Mouse (Mus musculus) midbrain, postnatal 0 days (tissue): ENCODE results near the gene Cdon. TPM values are rescaled to one million over a fixed set of nuclear protein-coding genes. Genes with fewer than 3 reads are reported as not detected.

Experiments used
- ATAC-seq: fragments of 200-750 bp; cut with Nextera tagmentation; 2 replicates; pipeline ENCODE4 v1.8.0; 2017; ENCODE audit warnings: moderate number of reproducible peaks, mild to moderate bottlenecking, moderate TSS enrichment, moderate library complexity; ENCODE audit not compliant: low FRiP score
- DNase-seq: peaks from one replicate; pipeline ENCODE4 v3.0.0-alpha.2; 2015; ENCODE audit warnings: low spot score
- H3K27ac ChIP-seq: fragments of 300-500 bp; sonication (generic); 2 replicates; pipeline ENCODE4 v1.5.1; 2014; ENCODE audit warnings: low read depth, mild to moderate bottlenecking, low read length, mixed read lengths
- H3K27me3 ChIP-seq: fragments of 300-500 bp; sonication (generic); 2 replicates; pipeline ENCODE4 v1.6.1; 2014; ENCODE audit warnings: low read length, control low read depth, mixed read lengths; ENCODE audit not compliant: insufficient read depth
- H3K36me3 ChIP-seq: fragments of 300-500 bp; sonication (generic); 2 replicates; pipeline ENCODE4 v1.6.1; 2014; ENCODE audit warnings: low read length, control low read depth, mixed read lengths; ENCODE audit not compliant: insufficient read depth
- H3K4me1 ChIP-seq: fragments of 300-500 bp; sonication (generic); 2 replicates; pipeline ENCODE4 v1.6.1; 2014; ENCODE audit warnings: mild to moderate bottlenecking, control low read depth, antibody characterized with exemption, low read length, mixed read lengths; ENCODE audit not compliant: insufficient read depth
- H3K4me2 ChIP-seq: fragments of 300-500 bp; sonication (generic); 2 replicates; pipeline ENCODE4 v1.6.1; 2014; ENCODE audit warnings: low read depth, mild to moderate bottlenecking, low read length, mixed read lengths; ENCODE audit not compliant: poor library complexity, severe bottlenecking
- H3K4me3 ChIP-seq: fragments of 300-500 bp; sonication (generic); 2 replicates; pipeline ENCODE4 v1.5.1; 2014; ENCODE audit warnings: low read depth, mild to moderate bottlenecking, low read length, moderate library complexity
- H3K9ac ChIP-seq: fragments of 300-500 bp; sonication (generic); replicated peaks from 2 replicates; pipeline ENCODE4 v1.6.1; 2014; ENCODE audit warnings: mild to moderate bottlenecking, low read length, moderate library complexity, mixed read lengths; ENCODE audit not compliant: poor library complexity, severe bottlenecking
- H3K9me3 ChIP-seq: fragments of 300-500 bp; sonication (generic); 2 replicates; pipeline ENCODE4 v1.6.1; 2016; ENCODE audit warnings: low read length, control low read depth
- CTCF ChIP-seq: IDR thresholded peaks from 2 replicates; pipeline ENCODE4 v1.5.1; 2016; ENCODE audit warnings: antibody characterized with exemption, mild to moderate bottlenecking
- WGBS: fragments of 180-500 bp; shearing (Covaris S2); extraction: QIAGEN DNeasy Blood & Tissue Kit; methylation state at CpG from one replicate; pipeline ENCODE4 v1.1.7; 2014; 5-methylcytosine and 5-hydroxymethylcytosine counted together
- polyA plus RNA-seq: library from polyadenylated mRNA; unstranded; fragments of >200 nt; fragmentation: Nextera tagmentation; extraction: Ambion mirVana; gene quantifications from 2 replicates; pipeline ENCODE4 v1.2.1, GENCODE M21; 2015
- total RNA-seq: library from RNA; depleted of rRNA; stranded (reverse); fragments of >200 nt; gene quantifications from 2 replicates; pipeline ENCODE4 v1.2.3, GENCODE M21; 2014

The Cdon gene
- total and polyA plus RNA-seq, 2 experiments from 2014 or later = 0.81 to 11.4 TPM

DNA sequence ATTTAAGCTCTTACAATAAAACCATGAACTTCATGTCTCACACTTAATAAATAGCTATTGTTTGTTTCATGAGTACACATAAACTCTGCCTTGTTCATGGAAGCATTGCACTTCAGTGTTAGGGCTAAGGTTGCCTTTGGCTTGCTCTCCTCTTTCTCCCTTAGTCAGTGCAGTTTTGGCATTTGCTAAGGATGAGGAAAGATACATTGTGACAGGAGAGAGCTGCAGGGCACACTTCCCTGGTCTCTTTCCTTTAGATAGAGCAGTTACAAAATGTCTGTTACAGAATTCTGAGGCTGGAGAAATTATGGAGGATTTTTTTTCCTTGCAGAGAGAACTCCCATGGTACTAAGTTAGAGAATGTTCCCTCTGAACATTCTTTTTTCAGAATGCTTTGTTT, 18.8 kb downstream of the Cdon start:
- no peak overlapping the region for H3K9ac ChIP-seq
- 0 out of 2 replicates have a peak, but pooled peaks cover 5% of the 10 kb centered on the region for H3K4me1 ChIP-seq
- H3K36me3 ChIP-seq = no peaks in the 10 kb centered on the region
- H3K9me3 ChIP-seq = no peaks in the 10 kb centered on the region
- H3K4me3 ChIP-seq = no peak overlapping the region
- ATAC-seq (no peak), DNase-seq (no peak)
- H3K4me2 ChIP-seq = no peak overlapping the region
- H3K27ac ChIP-seq = no peak overlapping the region
- no peak for TF ChIP-seq CTCF
- H3K27me3 ChIP-seq = no peaks in the 10 kb centered on the region

DNA sequence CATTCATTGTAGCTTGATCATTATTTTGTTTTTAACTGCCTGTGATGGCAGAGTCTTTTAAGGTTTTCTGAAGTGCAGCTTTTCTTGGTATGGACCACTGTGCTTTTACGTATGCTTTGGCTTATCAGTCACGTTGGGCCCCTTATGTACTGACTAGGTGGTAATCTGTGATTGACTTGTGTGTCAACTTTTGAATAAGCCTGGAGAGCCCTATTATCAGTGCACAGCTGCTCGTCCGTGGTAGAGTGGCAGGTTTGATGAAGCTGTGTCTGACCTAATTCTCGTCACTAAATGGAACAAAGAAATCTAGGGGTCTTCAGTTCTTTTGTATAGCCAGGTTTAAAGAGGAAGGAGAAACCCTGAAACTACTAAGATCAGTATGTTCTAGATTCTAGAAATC, 21.5 kb downstream of the Cdon start:
- H3K36me3 ChIP-seq = no peaks in the 10 kb centered on the region
- H3K9ac ChIP-seq = no peak overlapping the region
- no peak overlapping the region for H3K4me2 ChIP-seq
- no peaks in the 10 kb centered on the region for H3K9me3 ChIP-seq
- no peak for DNase-seq
- H3K4me1 ChIP-seq = 0 out of 2 replicates have a peak, but pooled peaks cover 5% of the 10 kb centered on the region
- no peak for ATAC-seq
- H3K4me3 ChIP-seq = no peak overlapping the region
- no peak overlapping the region for H3K27ac ChIP-seq
- TF ChIP-seq CTCF = no peak
- 28% methylated on average over 5 of the region's 5 CpGs for WGBS
- no peaks in the 10 kb centered on the region for H3K27me3 ChIP-seq

DNA sequence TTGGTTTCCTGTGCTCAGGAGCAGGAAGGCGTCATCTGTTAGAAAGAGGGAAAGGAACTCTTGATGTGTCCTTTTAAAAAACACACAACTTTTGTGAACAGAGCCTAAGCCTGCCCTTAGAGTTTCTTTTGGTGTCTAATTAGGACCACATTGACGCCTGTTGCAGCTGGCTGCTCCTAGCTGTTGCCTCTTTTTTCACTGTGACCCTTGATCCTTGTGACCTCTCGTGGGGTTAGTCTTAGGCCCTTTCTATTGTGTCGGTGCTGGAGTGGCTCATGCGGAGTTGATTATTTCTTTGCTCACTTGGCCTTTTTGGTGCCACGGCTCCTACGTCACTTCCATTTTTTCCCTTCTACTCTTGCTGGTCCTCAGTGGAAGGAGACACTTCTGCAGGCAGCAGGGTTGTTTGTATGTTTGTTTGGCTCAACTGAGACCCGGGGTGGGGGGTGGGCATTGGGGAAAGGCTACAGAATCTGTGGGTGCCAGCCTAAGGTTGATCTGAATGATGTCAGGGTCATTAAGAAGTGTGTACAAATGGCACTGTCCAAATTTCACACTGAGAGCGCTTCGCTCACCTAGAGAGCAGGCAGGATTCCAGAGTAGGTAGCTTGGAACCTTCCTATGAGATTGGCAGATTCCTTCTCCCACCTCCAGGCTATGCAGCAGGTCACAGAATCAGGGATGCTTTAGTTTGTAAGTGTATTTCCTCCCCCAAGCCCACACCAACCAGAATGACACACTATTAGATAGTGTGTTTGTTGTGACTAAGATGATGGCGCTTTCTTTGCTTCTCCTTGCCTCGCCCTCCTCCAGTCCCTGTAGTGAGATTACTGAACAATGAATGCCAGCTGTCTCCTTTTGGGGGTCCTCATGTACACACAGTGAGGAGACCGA, 22.9 kb downstream of the Cdon start:
- H3K9ac ChIP-seq = no peak overlapping the region
- WGBS = 53% methylated on average over 13 of the region's 13 CpGs
- H3K27me3 ChIP-seq = no peaks in the 10 kb centered on the region
- no peaks in the 10 kb centered on the region for H3K9me3 ChIP-seq
- H3K27ac ChIP-seq = no peak overlapping the region
- no peaks in the 10 kb centered on the region for H3K36me3 ChIP-seq
- H3K4me3 ChIP-seq = no peak overlapping the region
- ATAC-seq (no peak), DNase-seq (no peak)
- 0 out of 2 replicates have a peak, but pooled peaks cover 5% of the 10 kb centered on the region for H3K4me1 ChIP-seq
- H3K4me2 ChIP-seq = no peak overlapping the region
- no peak for TF ChIP-seq CTCF

DNA sequence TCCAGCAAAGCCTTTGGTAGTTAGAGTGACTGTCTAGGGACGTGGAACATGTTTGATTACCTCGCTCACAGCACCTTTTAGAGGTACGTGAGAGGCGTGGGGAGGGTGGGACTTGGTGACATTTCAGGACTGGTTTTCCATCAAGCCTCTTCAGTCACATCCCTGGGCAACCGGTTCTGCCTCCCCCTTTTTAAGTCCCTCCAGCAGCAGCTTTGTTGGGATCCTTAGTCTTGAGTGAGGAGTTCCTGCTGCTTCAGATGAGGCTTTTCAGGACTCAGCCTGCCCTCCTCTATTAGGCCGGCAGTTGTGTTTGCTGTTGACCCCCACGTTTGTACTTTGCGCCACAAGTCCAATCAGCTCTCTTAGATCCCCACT, 23.6 kb downstream of the Cdon start:
- TF ChIP-seq CTCF = no peak
- WGBS = 64% methylated on average over 8 of the region's 8 CpGs
- DNase-seq = no peak
- no peaks in the 10 kb centered on the region for H3K9me3 ChIP-seq
- no peak overlapping the region for H3K27ac ChIP-seq
- no peaks in the 10 kb centered on the region for H3K36me3 ChIP-seq
- 0 out of 2 replicates have a peak, but pooled peaks cover 5% of the 10 kb centered on the region for H3K4me1 ChIP-seq
- no peak overlapping the region for H3K4me3 ChIP-seq
- no peak overlapping the region for H3K4me2 ChIP-seq
- H3K27me3 ChIP-seq = no peaks in the 10 kb centered on the region
- no peak overlapping the region for H3K9ac ChIP-seq
- no peak for ATAC-seq

DNA sequence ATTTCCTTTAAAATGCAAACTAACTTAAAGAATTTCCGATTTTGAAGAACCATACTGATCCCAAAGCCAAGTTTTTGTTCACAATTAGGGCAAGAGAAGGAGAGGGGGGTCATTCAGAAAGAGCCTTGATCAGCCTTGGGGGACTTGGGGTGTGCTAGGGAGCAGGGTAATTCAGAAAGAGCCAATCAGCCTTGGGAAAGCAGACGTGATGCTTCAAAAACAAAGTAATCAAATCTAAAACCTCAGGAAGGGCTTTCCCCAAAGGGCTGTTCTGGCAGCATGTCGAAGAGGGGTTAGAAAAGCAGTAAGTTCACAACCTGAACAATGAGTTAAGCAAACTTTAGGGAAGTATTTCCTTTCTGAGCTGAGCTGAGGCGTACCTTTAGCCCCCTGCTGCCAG, 26.0 kb downstream of the Cdon start:
- H3K27me3 ChIP-seq = no peaks in the 10 kb centered on the region
- no peak for DNase-seq
- TF ChIP-seq CTCF = no peak
- H3K27ac ChIP-seq = no peak overlapping the region
- no peak overlapping the region for H3K4me3 ChIP-seq
- WGBS = 66% methylated on average over 4 of the region's 4 CpGs
- no peak overlapping the region for H3K4me2 ChIP-seq
- ATAC-seq = no peak
- H3K4me1 ChIP-seq = 0 out of 2 replicates have a peak, but pooled peaks cover 5% of the 10 kb centered on the region
- H3K9me3 ChIP-seq = no peaks in the 10 kb centered on the region
- no peaks in the 10 kb centered on the region for H3K36me3 ChIP-seq
- no peak overlapping the region for H3K9ac ChIP-seq

DNA sequence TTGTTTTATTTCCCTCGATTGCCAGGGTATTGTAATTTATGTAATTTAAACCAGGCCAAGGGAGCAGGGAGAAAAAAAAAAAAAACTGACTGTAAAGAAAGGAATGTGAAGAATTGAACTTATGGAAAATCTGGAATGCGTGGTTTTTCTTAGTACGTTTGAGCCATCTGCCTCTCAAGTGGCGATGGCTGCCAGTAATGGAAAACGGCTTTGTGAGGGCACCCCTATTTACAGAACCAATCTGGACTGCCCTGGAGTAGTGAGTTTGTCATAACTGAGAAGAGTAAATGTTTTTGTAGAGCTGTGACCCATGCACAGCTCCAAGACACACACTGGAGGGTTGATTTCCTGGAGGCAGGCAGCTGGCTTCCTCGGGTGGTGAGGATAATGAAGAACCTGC, 32.4 kb downstream of the Cdon start:
- H3K4me3 ChIP-seq = no peak overlapping the region
- 72% methylated on average over 6 of the region's 6 CpGs for WGBS
- ATAC-seq = no peak
- DNase-seq = no peak
- TF ChIP-seq CTCF = no peak
- H3K27me3 ChIP-seq = no peaks in the 10 kb centered on the region
- H3K4me2 ChIP-seq = no peak overlapping the region
- no peaks in the 10 kb centered on the region for H3K9me3 ChIP-seq
- H3K36me3 ChIP-seq = peaks cover 24% of the 10 kb centered on the region
- H3K27ac ChIP-seq = no peak overlapping the region
- H3K9ac ChIP-seq = no peak overlapping the region
- H3K4me1 ChIP-seq = no peaks in the 10 kb centered on the region
